Comparison of ENCODE assay signal across 9 mouse cellular contexts in genomic region chr5:34955630-34956029, GRCm38 (mm10). TPM values are rescaled to one million over a fixed set of nuclear protein-coding genes. Genes with fewer than 3 reads are reported as not detected.
A peak's percentile ranks its signal among the peaks of the same experiment; 100 is the strongest.
DNase-seq lines count a peak whose midpoint lies in the region.
"Had no signal": no experiment of that assay in that cellular context is flagged by ENCODE, and none has a peak within 500 bp of the region (broad histone marks: within the 10 kb centered on the region; RNA-seq: fewer than 3 reads in every experiment).

No protein-coding gene starts in this region.

- intact Hi-C loops in left cerebral cortex, postnatal 4 days (cut with DNase I): no loop called here

- peak; percentile 80 to 81 for DNase-seq in cerebellum, postnatal 10 days
- DNase-seq in cerebellum, adult 11-12 months: no peak
- peak; percentile 73 for DNase-seq in left cerebral cortex, postnatal 4 days
- DNase-seq in left cerebral cortex, adult 18-20 months (ENCODE audit: low spot score in 2 of 2): no peak
- peak; percentile 83 for DNase-seq in adrenal gland, postnatal 10 days
- peak; percentile 54 for DNase-seq in kidney, postnatal 14 days
- DNase-seq in layer of hippocampus, adult 9-10 months (ENCODE audit: low spot score): no peak
- no peak for DNase-seq in layer of hippocampus, adult 18-20 months (ENCODE audit: low spot score in 2 of 2)
- DNase-seq: right cerebral cortex, postnatal 14 days had no signal

RNA-seq across cellular contexts. Expression of gene Rgs12, which starts 6.4 kb away (rescaled TPM):
- total RNA-seq in left cerebral cortex, postnatal 4 days (2021): 10 to 100 TPM; 62.9 TPM
- 10 to 100 TPM; 49.6 to 50.4 TPM for total RNA-seq in left cerebral cortex, adult 18-20 months (2021)
- 10 to 100 TPM; 27.9 to 42.1 TPM for total RNA-seq in adrenal gland, postnatal 10 days (2021)
- total RNA-seq in layer of hippocampus, adult 18-20 months (2021): 10 to 100 TPM; 43.3 to 44.2 TPM

RNA-seq across cellular contexts. Expression of gene Msantd1, which starts 47.8 kb away (rescaled TPM):
- 10 to 100 TPM; 19.8 to 21.1 TPM for total RNA-seq in left cerebral cortex, postnatal 4 days (2021)
- 1 to 10 TPM; 3.8 to 6.4 TPM for total RNA-seq in left cerebral cortex, adult 18-20 months (2021)
- 1 to 10 TPM; 1.1 TPM for total RNA-seq in adrenal gland, postnatal 10 days (2021)
- total RNA-seq in layer of hippocampus, adult 18-20 months (2021): 1 to 10 TPM; 5.7 to 6.2 TPM

Comparison
In these comparisons a context has a peak if more than half of its experiments do, and no peak if none do; other contexts are left out.
1. DNase-seq: peak in cerebellum, postnatal 10 days (2 of 2), left cerebral cortex, postnatal 4 days (single experiment), adrenal gland, postnatal 10 days (single experiment) and kidney, postnatal 14 days (single experiment); none in cerebellum, adult 11-12 months (single experiment), left cerebral cortex, adult 18-20 months (0 of 2), layer of hippocampus, adult 9-10 months (single experiment) and layer of hippocampus, adult 18-20 months (0 of 2).